Comparison of ENCODE assay signal across 8 mouse cellular contexts in genomic region chr17:84009194-84009593, GRCm38 (mm10).
DNase-seq lines count a peak whose midpoint lies in the region; ATAC-seq and TF ChIP-seq lines count a peak whose summit lies in the region.

No protein-coding gene starts in this region.

- no peaks in the 10 kb centered on the region for H3K36me3 ChIP-seq in thymus, adult 2 months (ENCODE audit: control insufficient read depth, insufficient read depth, low read length)
- H3K36me3 ChIP-seq in hindbrain, embryonic 12.5 days = no peaks in the 10 kb centered on the region
- no peaks in the 10 kb centered on the region for H3K36me3 ChIP-seq in limb, embryonic 10.5 days
- H3K36me3 ChIP-seq in small intestine, adult 2 months (ENCODE audit: control insufficient read depth, insufficient read depth, low read length) = no peaks in the 10 kb centered on the region
- H3K36me3 ChIP-seq in kidney, adult 2 months (ENCODE audit: control insufficient read depth, insufficient read depth, low read length) = no peaks in the 10 kb centered on the region

- H3K27me3 ChIP-seq in thymus, adult 2 months (ENCODE audit: control insufficient read depth, insufficient read depth, low read length) = no peaks in the 10 kb centered on the region
- H3K27me3 ChIP-seq in hindbrain, embryonic 12.5 days = no peaks in the 10 kb centered on the region; the same call in 1 of the 2 replicates
- no peaks in the 10 kb centered on the region for H3K27me3 ChIP-seq in limb, embryonic 10.5 days (ENCODE audit: low read depth, poor library complexity, severe bottlenecking)
- H3K27me3 ChIP-seq in small intestine, adult 2 months (ENCODE audit: control insufficient read depth, insufficient read depth, low read length) = no peaks in the 10 kb centered on the region
- H3K27me3 ChIP-seq in kidney, adult 2 months (replicated peaks; ENCODE audit: control insufficient read depth, insufficient read depth, low read length) = no peaks in the 10 kb centered on the region

- H3K4me1 ChIP-seq in thymus, adult 2 months (replicated peaks; ENCODE audit: control insufficient read depth, insufficient read depth, low read length) = peaks cover 59% of the 10 kb centered on the region
- H3K4me1 ChIP-seq in hindbrain, embryonic 12.5 days = peaks cover 25% of the 10 kb centered on the region
- peaks cover 72% of the 10 kb centered on the region for H3K4me1 ChIP-seq in limb, embryonic 10.5 days
- H3K4me1 ChIP-seq in small intestine, adult 2 months (ENCODE audit: control insufficient read depth, insufficient read depth, insufficient read length, low read length) = peaks cover 43% of the 10 kb centered on the region
- H3K4me1 ChIP-seq in kidney, adult 2 months (ENCODE audit: control insufficient read depth, insufficient read depth, low read length) = 0 out of 2 replicates have a peak, but pooled peaks cover 5% of the 10 kb centered on the region

- peak overlapping the region; percentile 34; the same call in 1 of the 2 replicates for H3K27ac ChIP-seq in thymus, adult 2 months (ENCODE audit: control insufficient read depth, insufficient read depth, low read length)
- peak overlapping the region; percentile 74 for H3K27ac ChIP-seq in hindbrain, embryonic 12.5 days
- H3K27ac ChIP-seq in limb, embryonic 10.5 days = peak overlapping the region; percentile 81
- peak overlapping the region; percentile 65 for H3K27ac ChIP-seq in small intestine, adult 2 months (ENCODE audit: insufficient read depth, low read depth, low read length)
- H3K27ac ChIP-seq in kidney, adult 2 months (ENCODE audit: insufficient read depth, low read depth, low read length) = no peak overlapping the region

- TF ChIP-seq POLR2A in thymus, adult 2 months (IDR thresholded peaks at IDR 0.05; ENCODE audit: control insufficient read depth, extremely low read depth, insufficient read depth, low read length, poor library complexity) = no peak
- no peak for TF ChIP-seq POLR2A in small intestine, adult 2 months (IDR thresholded peaks at IDR 0.05; ENCODE audit: low read depth, low read length)
- no peak for TF ChIP-seq POLR2A in kidney, adult 2 months (IDR thresholded peaks at IDR 0.05; ENCODE audit: low read depth, low read length)

- H3K4me3 ChIP-seq in thymus, adult 2 months (ENCODE audit: control insufficient read depth, insufficient read depth, low read length) = no peak overlapping the region
- no peak overlapping the region for H3K4me3 ChIP-seq in hindbrain, embryonic 12.5 days
- H3K4me3 ChIP-seq in limb, embryonic 10.5 days = no peak overlapping the region
- H3K4me3 ChIP-seq in small intestine, adult 2 months (ENCODE audit: low read depth, low read length) = no peak overlapping the region
- H3K4me3 ChIP-seq in kidney, adult 2 months (ENCODE audit: insufficient read depth, low read depth, low read length) = no peak overlapping the region

- no peaks in the 10 kb centered on the region for H3K9me3 ChIP-seq in hindbrain, embryonic 12.5 days (replicated peaks)
- no peaks in the 10 kb centered on the region for H3K9me3 ChIP-seq in limb, embryonic 10.5 days (replicated peaks)

- 92% methylated on average over 8 of the region's 8 CpGs for WGBS in thymus, adult 2 months
- WGBS in hindbrain, embryonic 12.5 days = 66% methylated on average over 8 of the region's 8 CpGs
- 85% methylated on average over 8 of the region's 8 CpGs for WGBS in limb, embryonic 10.5 days
- 65% methylated on average over 8 of the region's 8 CpGs for WGBS in small intestine, adult 2 months
- 91% methylated on average over 8 of the region's 8 CpGs for WGBS in kidney, adult 2 months

- TF ChIP-seq CTCF in thymus, adult 2 months (IDR thresholded peaks at IDR 0.05; ENCODE audit: borderline replicate concordance, control insufficient read depth, extremely low read depth, insufficient read depth, low read length, poor library complexity) = no peak
- TF ChIP-seq CTCF in small intestine, adult 2 months (IDR thresholded peaks at IDR 0.05; ENCODE audit: extremely low read depth, insufficient read length, insufficient replicate concordance, low read depth, low read length) = no peak
- TF ChIP-seq CTCF in kidney, adult 2 months (conservative IDR thresholded peaks at IDR 0.05; ENCODE audit: insufficient read depth, insufficient read length, low read depth, low read length) = no peak

- H3K9ac ChIP-seq in hindbrain, embryonic 12.5 days = no peak overlapping the region

- peak; percentile 65 for ATAC-seq in hindbrain, embryonic 12.5 days (ENCODE audit: low FRiP score)

- no peak overlapping the region for H3K4me2 ChIP-seq in hindbrain, embryonic 12.5 days (replicated peaks)

- no peak for DNase-seq in thymus, adult 2 months
- no peak for DNase-seq in thymus, postnatal 36 days
- peak; percentile 65 for DNase-seq in limb, embryonic 10.5 days (ENCODE audit: low spot score)
- DNase-seq in kidney, postnatal 36 days = no peak
- no peak for DNase-seq in kidney, adult 2 months
- no peak for DNase-seq in adrenal gland, adult 8-10 months
